Mouse (Mus musculus): ENCODE measurements around the gene Crispld2.

Crispld2 gene

GRCm38 (mm10) chr8:120001712-120002111 lies 9.5 kb downstream of the Crispld2 start:
- no peak for DNase-seq

- DNase-seq, result no peak
These were observed 10.1 kb downstream of the Crispld2 start for GRCm38 (mm10) chr8:120002348-120002747.

- DNase-seq, result no peak
These were observed 12.0 kb downstream of the Crispld2 start for GRCm38 (mm10) chr8:120004154-120004702.

GRCm38 (mm10) chr8:120004705-120005381 lies 12.6 kb downstream of the Crispld2 start:
- DNase-seq, result no peak

GRCm38 (mm10) chr8:120006645-120007160 lies 14.5 kb downstream of the Crispld2 start:
- no peak for DNase-seq

GRCm38 (mm10) chr8:120007178-120007577 lies 14.9 kb downstream of the Crispld2 start:
- no peak for DNase-seq

GRCm38 (mm10) chr8:120009284-120009683 lies 17.0 kb downstream of the Crispld2 start:
- DNase-seq, result no peak

- no peak for DNase-seq
These were observed 20.3 kb downstream of the Crispld2 start for GRCm38 (mm10) chr8:120012491-120012890.

GRCm38 (mm10) chr8:120012927-120013326 lies 20.7 kb downstream of the Crispld2 start:
- no peak for DNase-seq

- no peak for DNase-seq
These were observed 22.2 kb downstream of the Crispld2 start for GRCm38 (mm10) chr8:120014267-120015023.

GRCm38 (mm10) chr8:120015916-120016315 lies 23.7 kb downstream of the Crispld2 start:
- DNase-seq, result no peak

GRCm38 (mm10) chr8:120016424-120016823 lies 24.2 kb downstream of the Crispld2 start:
- DNase-seq, result no peak

GRCm38 (mm10) chr8:120017349-120017748 lies 25.1 kb downstream of the Crispld2 start:
- DNase-seq, result no peak

- DNase-seq, result no peak
These were observed 25.5 kb downstream of the Crispld2 start for GRCm38 (mm10) chr8:120017786-120018185.

- no peak for DNase-seq
These were observed 26.1 kb downstream of the Crispld2 start for GRCm38 (mm10) chr8:120018379-120018778.

- no peak for DNase-seq
These were observed 27.1 kb downstream of the Crispld2 start for GRCm38 (mm10) chr8:120019297-120019696.

GRCm38 (mm10) chr8:120020298-120020697 lies 28.1 kb downstream of the Crispld2 start:
- DNase-seq, result no peak

- DNase-seq, result no peak
These were observed 34.0 kb downstream of the Crispld2 start for GRCm38 (mm10) chr8:120026199-120026598.

GRCm38 (mm10) chr8:120026991-120027390 lies 34.8 kb downstream of the Crispld2 start:
- no peak for DNase-seq

- no peak for DNase-seq
These were observed 38.2 kb downstream of the Crispld2 start for GRCm38 (mm10) chr8:120030447-120030846.

GRCm38 (mm10) chr8:120032549-120033208 lies 40.4 kb downstream of the Crispld2 start:
- DNase-seq, result no peak

- no peak for DNase-seq
These were observed 42.2 kb downstream of the Crispld2 start for GRCm38 (mm10) chr8:120034471-120034870.

GRCm38 (mm10) chr8:120036111-120036510 lies 43.9 kb downstream of the Crispld2 start:
- no peak for DNase-seq
